Mouse (Mus musculus) T-cell, adult 2 months (primary cell): ENCODE measurements around the gene Gzmm.
A peak's percentile ranks its signal among the peaks of the same experiment; 100 is the strongest.

Experiments
- DNase-seq: peaks from one replicate; pipeline ENCODE4 v3.0.0; 2022; ENCODE audit warnings: low spot score

Gzmm gene

DNA sequence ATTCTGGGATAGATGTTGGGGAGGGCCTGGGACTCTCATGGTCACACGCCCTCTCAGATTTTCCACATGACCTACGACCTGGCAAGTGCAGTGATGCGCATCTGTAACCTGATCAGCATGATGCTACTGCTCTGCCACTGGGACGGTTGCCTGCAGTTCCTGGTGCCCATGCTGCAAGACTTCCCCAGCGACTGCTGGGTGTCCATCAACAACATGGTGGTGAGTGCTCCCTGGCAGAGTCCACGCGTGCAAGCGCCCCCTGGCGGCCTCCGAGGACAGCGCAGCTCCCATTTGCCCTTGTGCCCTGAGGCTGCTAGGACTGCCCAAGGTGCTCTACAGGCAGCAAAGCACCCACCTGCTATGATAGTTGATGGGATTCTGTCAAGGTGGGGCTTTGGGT is 37.3 kb downstream of the Gzmm start:
- DNase-seq = peak; percentile 57

- DNase-seq = no peak
Measured at GRCm38 (mm10) chr10:79728323-79729249, 39.8 kb downstream of the Gzmm start.

GRCm38 (mm10) chr10:79729357-79729965 is 40.6 kb downstream of the Gzmm start:
- no peak for DNase-seq

GRCm38 (mm10) chr10:79732500-79732899 is 43.7 kb downstream of the Gzmm start:
- peak; percentile 28 for DNase-seq

- no peak for DNase-seq
Measured at GRCm38 (mm10) chr10:79733847-79734246, 45.0 kb downstream of the Gzmm start.

DNA sequence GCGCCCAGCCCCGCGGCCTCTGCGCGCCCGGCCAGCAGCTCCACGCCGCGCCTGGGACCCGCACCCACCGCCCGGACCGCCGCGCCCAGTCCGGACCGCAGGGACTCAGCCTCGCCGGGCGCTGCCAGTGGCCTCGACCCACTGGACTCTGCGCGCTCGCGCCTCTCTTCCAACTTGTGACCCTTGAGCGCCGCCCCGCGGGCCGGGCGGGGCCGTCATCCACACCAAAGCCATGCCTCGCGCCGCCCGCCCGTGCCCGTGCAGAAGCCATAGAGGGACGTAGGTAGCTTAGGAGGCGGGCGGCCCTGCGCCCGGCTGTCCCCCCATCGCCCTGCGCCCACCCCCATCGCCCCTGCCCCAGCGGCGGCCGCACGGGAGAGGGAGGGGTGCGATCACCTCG is 46.5 kb downstream of the Gzmm start:
- DNase-seq = no peak

GRCm38 (mm10) chr10:79736706-79737105 is 47.9 kb downstream of the Gzmm start:
- DNase-seq = no peak

DNA sequence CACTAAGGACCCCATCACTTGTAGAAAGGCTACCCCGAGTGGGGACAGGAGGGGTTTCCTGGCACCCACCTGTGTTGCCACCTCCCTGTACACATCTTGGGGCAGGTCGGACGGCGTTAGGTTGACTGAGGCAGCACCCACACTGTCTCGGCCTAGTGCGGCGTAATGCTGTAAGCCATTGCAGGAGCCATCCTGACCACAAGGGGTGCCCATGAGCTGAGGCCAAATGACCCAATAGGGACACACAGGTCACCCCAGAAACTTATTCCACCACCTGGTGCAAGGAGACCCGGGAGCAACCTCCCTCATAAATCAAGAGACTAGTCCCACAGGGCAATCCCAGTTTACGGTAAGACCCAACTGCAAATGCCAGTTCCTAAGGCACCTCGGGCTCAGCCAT is 49.4 kb downstream of the Gzmm start:
- DNase-seq = no peak

DNA sequence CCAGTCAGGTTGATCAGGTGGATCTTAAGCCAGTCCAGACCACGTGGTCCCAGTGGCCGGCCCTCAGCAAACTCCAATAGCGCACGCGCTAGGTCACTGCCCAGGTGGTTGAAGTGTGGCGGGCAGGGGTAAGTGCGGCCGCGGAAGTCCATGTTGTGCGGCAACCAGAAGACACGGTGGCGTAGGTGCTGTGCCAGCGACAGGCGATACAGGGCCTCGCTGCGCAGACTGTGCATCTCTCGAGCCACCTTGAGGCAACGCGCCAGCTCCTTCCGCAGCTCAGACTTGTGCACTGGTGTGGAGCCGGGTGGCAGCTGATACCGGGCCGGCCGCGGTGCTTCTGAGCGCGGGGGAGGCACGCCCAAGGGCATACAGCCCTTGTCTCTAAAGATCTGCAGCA is 50.4 kb downstream of the Gzmm start:
- no peak for DNase-seq

GRCm38 (mm10) chr10:79740863-79741262 is 52.0 kb downstream of the Gzmm start:
- DNase-seq = no peak

DNA sequence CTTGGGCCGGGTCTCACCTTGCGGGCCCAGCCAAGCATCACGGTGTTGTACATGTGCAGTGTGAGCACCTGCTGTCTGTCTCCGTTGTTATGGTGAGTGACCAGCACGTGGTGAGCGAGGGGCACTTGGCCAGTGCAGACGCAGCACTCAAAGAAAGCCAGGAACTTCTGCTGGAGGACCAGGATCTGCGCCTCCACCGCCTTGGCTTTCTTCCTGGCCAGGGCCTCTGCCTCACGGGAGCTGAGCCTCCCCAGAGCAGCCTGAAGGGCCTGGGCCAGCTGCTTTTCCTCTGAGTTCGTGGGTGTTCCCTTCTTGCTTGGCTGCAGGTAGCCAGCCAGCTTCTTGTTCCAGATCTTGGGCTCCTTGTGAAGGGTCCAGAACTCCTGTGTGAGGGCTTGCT is 54.3 kb downstream of the Gzmm start:
- no peak for DNase-seq

DNA sequence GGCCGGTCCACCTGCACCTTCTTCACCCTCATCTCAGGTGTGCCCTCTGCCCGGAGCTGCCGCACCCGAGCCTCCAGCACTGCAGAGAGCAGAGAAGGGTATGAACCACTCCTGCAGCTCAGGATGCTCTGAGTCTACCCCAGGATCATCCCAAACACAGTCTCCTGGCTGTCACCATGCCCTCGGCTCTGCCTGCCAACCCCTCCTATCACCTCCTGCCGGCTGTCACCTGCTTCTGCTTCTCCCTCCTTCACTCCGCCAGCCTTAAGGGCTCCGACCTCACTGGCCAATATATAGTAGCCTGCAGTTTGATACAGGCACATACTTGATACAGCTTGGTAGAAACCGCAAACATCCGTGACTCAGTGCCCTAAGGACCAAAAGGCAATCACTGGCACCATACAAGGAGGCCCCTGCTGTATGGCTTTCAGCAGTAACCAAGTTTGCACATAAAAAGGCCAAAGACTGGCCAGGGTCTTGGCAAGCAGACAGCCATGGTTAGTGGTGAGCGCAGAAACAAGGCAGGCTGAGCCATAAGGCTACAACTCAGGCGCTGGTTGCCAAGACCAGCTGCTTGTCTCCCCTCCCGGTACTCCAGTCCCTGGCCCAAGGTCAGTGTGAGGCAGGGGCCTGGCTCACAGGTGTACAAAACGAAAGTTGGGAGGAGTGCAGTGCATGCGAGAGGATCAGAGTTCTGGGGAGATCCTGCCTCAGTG is 55.0 kb downstream of the Gzmm start:
- DNase-seq = no peak
